Mouse (Mus musculus): ENCODE results near the gene Hspb8. TPM values are rescaled to one million over a fixed set of nuclear protein-coding genes. Genes with fewer than 3 reads are reported as not detected.

Hspb8 gene
- polyA plus RNA-seq, 1 experiment, result 1.1 TPM

DNA sequence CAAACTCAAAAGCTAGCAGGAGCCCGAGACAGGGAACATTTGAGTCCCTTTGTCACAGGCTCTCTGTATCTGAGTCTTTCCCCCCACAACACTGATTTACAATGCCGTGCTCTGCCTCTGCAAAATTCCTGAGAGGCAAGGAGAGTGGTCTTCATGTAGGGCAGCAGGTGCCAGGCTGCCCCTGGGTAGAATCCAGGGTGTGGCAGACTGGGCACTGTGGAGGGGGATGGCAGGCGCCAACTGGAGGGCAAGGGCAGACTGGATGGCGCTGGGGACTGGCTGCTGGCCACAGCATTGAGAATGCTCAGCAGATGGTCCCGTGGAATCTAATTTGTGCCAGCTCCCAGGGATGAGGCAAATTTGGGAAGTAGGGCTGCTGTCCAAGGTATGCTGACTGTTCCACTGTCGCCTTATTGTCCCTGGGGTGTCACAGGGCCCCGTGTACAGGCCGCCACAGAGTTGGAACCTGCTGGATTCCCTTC, 20.8 kb upstream of the Hspb8 start:
- Histone ChIP-seq H3K27ac (ENCODE audit: control insufficient read depth, insufficient read depth, low read depth, low read length) (no peak overlapping the region), H3K36me3 (ENCODE audit: control insufficient read depth, insufficient read depth, low read length) (no peaks in the 10 kb centered on the region), H3K4me1 (ENCODE audit: control insufficient read depth, insufficient read depth, low read length) (peaks cover 8% of the 10 kb centered on the region), H3K4me3 (ENCODE audit: control insufficient read depth, low read depth, low read length) (no peak overlapping the region), H3K27me3 (ENCODE audit: control insufficient read depth, insufficient read depth, low read length) (no peaks in the 10 kb centered on the region; the same call in 1 of the 2 replicates)
- TF ChIP-seq POLR2A (IDR thresholded peaks at IDR 0.05; ENCODE audit: control insufficient read depth, low read depth, low read length) (no peak), CTCF (IDR thresholded peaks at IDR 0.05; ENCODE audit: control insufficient read depth, insufficient read depth, insufficient replicate concordance, low read depth, low read length) (no peak)

DNA sequence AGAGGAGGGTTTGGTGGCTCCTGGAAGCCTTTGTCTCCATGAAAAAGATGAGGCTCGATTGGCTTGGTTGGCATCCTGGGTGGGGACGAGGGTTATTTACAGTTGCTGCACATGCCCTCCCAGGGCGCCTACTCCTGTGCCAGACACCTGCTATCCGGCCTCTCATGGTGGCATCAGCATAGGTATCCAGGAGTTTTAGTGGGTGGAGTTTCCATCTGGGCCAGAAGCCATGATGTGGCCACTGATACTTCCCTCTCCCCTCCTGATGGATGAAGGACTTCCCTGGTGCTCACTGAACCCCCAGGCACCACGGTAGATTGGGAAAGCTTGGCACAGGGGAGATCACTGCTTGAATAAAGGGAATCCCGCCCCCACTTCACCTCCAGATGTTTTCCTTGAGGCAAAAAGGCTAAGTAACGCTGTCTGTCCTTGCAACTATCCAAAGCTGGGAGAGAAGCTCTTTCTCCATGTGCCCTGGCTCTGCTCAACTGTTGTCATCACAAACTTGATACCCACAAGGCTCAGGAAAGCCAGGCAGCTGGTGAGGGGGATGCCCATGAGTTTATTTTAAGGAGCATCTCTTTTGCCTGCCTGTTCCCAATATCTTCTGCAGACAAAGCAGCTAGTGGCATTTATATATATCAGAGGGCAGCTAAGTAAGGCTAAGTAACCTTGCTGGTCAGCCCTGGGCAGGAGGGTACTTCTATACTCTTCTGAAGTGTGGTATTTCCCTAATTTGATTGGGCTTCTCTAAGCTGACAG, 20.2 kb upstream of the Hspb8 start:
- Histone ChIP-seq H3K36me3 (ENCODE audit: control insufficient read depth, insufficient read depth, low read length) (no peaks in the 10 kb centered on the region), H3K27ac (ENCODE audit: control insufficient read depth, insufficient read depth, low read depth, low read length) (no peak overlapping the region)
- TF ChIP-seq POLR2A (IDR thresholded peaks at IDR 0.05; ENCODE audit: control insufficient read depth, low read depth, low read length) (no peak), CTCF (IDR thresholded peaks at IDR 0.05; ENCODE audit: control insufficient read depth, insufficient read depth, insufficient replicate concordance, low read depth, low read length) (no peak)

DNA sequence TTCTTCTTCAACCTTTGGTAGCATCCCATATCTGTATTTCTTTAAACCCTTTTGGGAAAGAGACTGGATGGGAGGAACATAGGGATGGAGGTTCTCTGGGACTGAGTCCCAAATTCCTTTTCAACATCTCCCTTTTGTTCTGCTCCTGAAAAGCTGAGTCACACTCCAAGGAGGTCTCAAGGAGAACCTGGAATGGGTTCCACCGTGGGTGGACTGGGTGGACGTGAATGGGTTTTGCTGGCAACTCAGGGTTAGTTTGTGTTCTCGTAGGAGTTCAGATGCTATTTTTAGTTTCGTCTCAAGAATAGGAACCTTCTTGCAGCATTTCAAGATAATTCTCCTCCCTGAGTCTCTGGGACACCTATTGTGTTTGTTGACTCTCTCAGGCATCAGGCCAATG, 17.6 kb upstream of the Hspb8 start:
- no peak overlapping the region for H3K27ac ChIP-seq (ENCODE audit: control insufficient read depth, insufficient read depth, low read depth, low read length)
- H3K36me3 ChIP-seq (ENCODE audit: control insufficient read depth, insufficient read depth, low read length), result no peaks in the 10 kb centered on the region
- no peak for TF ChIP-seq POLR2A (IDR thresholded peaks at IDR 0.05; ENCODE audit: control insufficient read depth, low read depth, low read length)
- TF ChIP-seq CTCF (IDR thresholded peaks at IDR 0.05; ENCODE audit: control insufficient read depth, insufficient read depth, insufficient replicate concordance, low read depth, low read length), result no peak

More for the DNA sequence above, 20.2 kb upstream of the Hspb8 start:
- H3K4me1 ChIP-seq (ENCODE audit: control insufficient read depth, insufficient read depth, low read length), result peaks cover 8% of the 10 kb centered on the region
- H3K27me3 ChIP-seq (ENCODE audit: control insufficient read depth, insufficient read depth, low read length), result no peaks in the 10 kb centered on the region; the same call in 1 of the 2 replicates
- H3K4me3 ChIP-seq (ENCODE audit: control insufficient read depth, low read depth, low read length), result no peak overlapping the region

DNA sequence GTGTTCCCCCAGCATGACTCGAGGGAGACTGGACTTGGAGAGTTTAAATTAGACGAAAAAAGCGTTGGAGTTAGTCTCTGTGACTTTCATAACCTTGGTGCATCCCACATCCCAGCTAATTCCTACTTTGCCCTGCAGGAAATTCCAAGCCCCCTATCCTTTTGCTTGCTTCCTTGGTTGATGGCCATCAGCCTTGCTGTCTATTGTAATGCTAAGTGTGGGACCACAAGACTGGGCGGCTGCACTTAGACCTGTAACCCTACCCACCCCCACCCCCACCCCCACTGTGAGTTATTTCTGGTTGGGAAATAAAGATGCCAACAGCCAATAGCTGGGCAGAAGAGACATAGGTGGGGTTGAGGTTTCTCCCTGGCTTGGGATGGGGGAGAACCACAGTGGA, 15.7 kb upstream of the Hspb8 start:
- H3K27ac ChIP-seq (ENCODE audit: control insufficient read depth, insufficient read depth, low read depth, low read length), result no peak overlapping the region
- no peaks in the 10 kb centered on the region for H3K4me1 ChIP-seq (ENCODE audit: control insufficient read depth, insufficient read depth, low read length)
- TF ChIP-seq CTCF (IDR thresholded peaks at IDR 0.05; ENCODE audit: control insufficient read depth, insufficient read depth, insufficient replicate concordance, low read depth, low read length) (no peak), POLR2A (IDR thresholded peaks at IDR 0.05; ENCODE audit: control insufficient read depth, low read depth, low read length) (no peak)
- H3K36me3 ChIP-seq (ENCODE audit: control insufficient read depth, insufficient read depth, low read length), result no peaks in the 10 kb centered on the region
- no peaks in the 10 kb centered on the region for H3K27me3 ChIP-seq (ENCODE audit: control insufficient read depth, insufficient read depth, low read length)
- H3K4me3 ChIP-seq (ENCODE audit: control insufficient read depth, low read depth, low read length), result no peak overlapping the region

More for the DNA sequence above, 17.6 kb upstream of the Hspb8 start:
- H3K4me1 ChIP-seq (ENCODE audit: control insufficient read depth, insufficient read depth, low read length), result peaks cover 3% of the 10 kb centered on the region; the same call in 1 of the 2 replicates
- no peaks in the 10 kb centered on the region; the same call in 1 of the 2 replicates for H3K27me3 ChIP-seq (ENCODE audit: control insufficient read depth, insufficient read depth, low read length)
- no peak overlapping the region for H3K4me3 ChIP-seq (ENCODE audit: control insufficient read depth, low read depth, low read length)

DNA sequence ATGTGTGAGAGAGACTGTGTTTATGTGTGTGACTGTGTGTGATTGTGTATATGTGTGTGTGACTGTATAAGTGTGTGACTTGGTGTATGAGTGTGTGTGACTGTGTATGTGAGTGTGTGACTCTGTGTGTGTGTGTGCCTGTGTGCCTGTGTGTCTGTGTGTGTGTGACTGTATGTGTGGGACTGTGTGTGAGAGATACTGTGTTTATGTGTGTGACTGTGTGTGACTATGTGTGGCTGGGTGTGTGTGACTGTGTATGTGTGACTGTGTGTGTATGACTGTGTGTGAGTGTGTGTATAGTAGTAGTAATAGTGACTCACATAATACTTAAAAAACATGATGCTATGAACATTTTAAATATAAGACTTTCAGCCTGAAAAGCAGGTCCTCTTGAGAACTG, 13.5 kb upstream of the Hspb8 start:
- no peak for TF ChIP-seq CTCF (IDR thresholded peaks at IDR 0.05; ENCODE audit: control insufficient read depth, insufficient read depth, insufficient replicate concordance, low read depth, low read length)
- TF ChIP-seq POLR2A (IDR thresholded peaks at IDR 0.05; ENCODE audit: control insufficient read depth, low read depth, low read length), result no peak
- Histone ChIP-seq H3K4me1 (ENCODE audit: control insufficient read depth, insufficient read depth, low read length) (no peaks in the 10 kb centered on the region), H3K36me3 (ENCODE audit: control insufficient read depth, insufficient read depth, low read length) (no peaks in the 10 kb centered on the region), H3K27me3 (ENCODE audit: control insufficient read depth, insufficient read depth, low read length) (no peaks in the 10 kb centered on the region), H3K27ac (ENCODE audit: control insufficient read depth, insufficient read depth, low read depth, low read length) (no peak overlapping the region), H3K4me3 (ENCODE audit: control insufficient read depth, low read depth, low read length) (no peak overlapping the region)

DNA sequence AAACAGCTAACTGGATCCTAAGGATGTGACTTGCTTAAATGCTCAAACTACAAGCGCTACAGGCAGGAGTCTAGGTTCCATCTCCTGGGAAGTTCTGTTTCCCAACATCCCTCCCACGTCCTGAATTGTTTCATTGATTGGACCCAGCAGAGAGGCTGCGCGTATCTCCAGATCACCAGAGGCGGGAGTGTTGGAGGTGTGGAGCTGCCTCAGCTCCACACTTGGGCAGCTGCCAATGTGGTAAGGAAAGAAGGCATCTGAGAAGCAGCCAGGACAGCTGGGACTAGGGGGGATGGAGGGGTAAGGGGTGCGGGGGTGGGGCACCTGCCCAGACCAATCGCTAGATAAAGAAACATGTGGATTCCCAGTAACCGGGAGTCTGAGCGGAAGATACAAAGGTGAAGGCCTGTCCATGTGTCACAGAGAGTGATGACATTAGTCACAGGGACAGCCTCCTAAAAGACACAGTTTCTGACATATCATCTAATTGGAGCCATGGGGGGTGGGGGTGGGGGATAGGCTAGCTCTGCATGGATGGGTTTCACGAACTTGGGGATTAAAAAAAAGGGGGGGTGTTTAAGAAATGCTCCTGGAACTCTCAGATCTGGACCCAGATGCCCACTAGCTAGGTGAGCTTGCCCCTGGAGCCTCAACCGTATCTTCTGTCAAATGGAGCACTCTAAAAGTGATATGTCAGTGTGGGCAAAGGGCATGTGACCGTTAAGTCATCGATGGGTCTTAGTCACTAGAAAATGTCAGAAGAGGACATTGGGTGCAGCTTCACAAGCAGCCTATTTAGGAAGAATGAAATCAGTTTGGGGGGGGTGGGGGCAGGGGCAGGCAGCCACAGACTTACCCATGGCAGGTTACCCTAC, 12.5 kb upstream of the Hspb8 start:
- H3K36me3 ChIP-seq (ENCODE audit: control insufficient read depth, insufficient read depth, low read length), result no peaks in the 10 kb centered on the region
- no peaks in the 10 kb centered on the region for H3K4me1 ChIP-seq (ENCODE audit: control insufficient read depth, insufficient read depth, low read length)
- H3K27ac ChIP-seq (ENCODE audit: control insufficient read depth, insufficient read depth, low read depth, low read length), result no peak overlapping the region
- no peaks in the 10 kb centered on the region for H3K27me3 ChIP-seq (ENCODE audit: control insufficient read depth, insufficient read depth, low read length)
- TF ChIP-seq POLR2A (IDR thresholded peaks at IDR 0.05; ENCODE audit: control insufficient read depth, low read depth, low read length) (no peak), CTCF (IDR thresholded peaks at IDR 0.05; ENCODE audit: control insufficient read depth, insufficient read depth, insufficient replicate concordance, low read depth, low read length) (no peak)
- no peak overlapping the region for H3K4me3 ChIP-seq (ENCODE audit: control insufficient read depth, low read depth, low read length)

DNA sequence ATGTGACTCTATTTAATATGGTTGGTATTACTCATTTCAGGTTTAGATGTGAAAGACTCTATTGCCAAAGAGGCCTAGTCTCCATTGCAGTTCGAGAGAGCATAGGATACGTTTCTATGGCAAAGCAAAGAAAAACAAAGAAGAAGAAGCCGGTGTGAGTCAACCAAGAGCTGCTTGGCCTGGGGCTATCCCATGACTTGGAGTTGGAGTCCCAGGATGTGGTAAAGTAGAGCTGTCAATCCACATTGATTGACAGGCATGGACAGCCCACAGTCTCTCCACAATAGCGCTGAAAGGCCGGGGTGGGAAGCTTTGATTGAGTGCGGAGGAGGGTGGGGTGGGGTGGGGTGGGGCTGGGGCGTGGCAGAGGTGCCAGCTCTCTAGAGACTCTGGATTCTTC, 10.2 kb upstream of the Hspb8 start:
- H3K27ac ChIP-seq (ENCODE audit: control insufficient read depth, insufficient read depth, low read depth, low read length), result no peak overlapping the region
- TF ChIP-seq CTCF (IDR thresholded peaks at IDR 0.05; ENCODE audit: control insufficient read depth, insufficient read depth, insufficient replicate concordance, low read depth, low read length), result no peak
- TF ChIP-seq POLR2A (IDR thresholded peaks at IDR 0.05; ENCODE audit: control insufficient read depth, low read depth, low read length), result no peak

More for the DNA sequence above, 10.2 kb upstream of the Hspb8 start:
- no peaks in the 10 kb centered on the region for H3K4me1 ChIP-seq (ENCODE audit: control insufficient read depth, insufficient read depth, low read length)
- no peak overlapping the region for H3K4me3 ChIP-seq (ENCODE audit: control insufficient read depth, low read depth, low read length)
- no peaks in the 10 kb centered on the region for H3K27me3 ChIP-seq (ENCODE audit: control insufficient read depth, insufficient read depth, low read length)
- H3K36me3 ChIP-seq (ENCODE audit: control insufficient read depth, insufficient read depth, low read length), result no peaks in the 10 kb centered on the region
